Mouse (Mus musculus) forebrain, postnatal 0 days (tissue): ENCODE data around the gene Ddx39. TPM values are rescaled to one million over a fixed set of nuclear protein-coding genes. Genes with fewer than 3 reads are reported as not detected.

ENCODE experiments used
- ATAC-seq: fragments of 200-750 bp; cut with Nextera tagmentation; 2 replicates; pipeline ENCODE4 v1.8.0; 2017; ENCODE audit warnings: mild to moderate bottlenecking, moderate library complexity
- DNase-seq: peaks from one replicate; pipeline ENCODE4 v3.0.0-alpha.2; 2015
- H3K27ac ChIP-seq: fragments of 300-500 bp; sonication (generic); 2 replicates; pipeline ENCODE4 v1.5.1; 2014; ENCODE audit warnings: low read depth, mild to moderate bottlenecking, antibody characterized with exemption, low read length, moderate library complexity, mixed read lengths
- H3K27me3 ChIP-seq: fragments of 300-500 bp; sonication (generic); 2 replicates; pipeline ENCODE4 v1.6.1; 2014; ENCODE audit warnings: mild to moderate bottlenecking, low read length, mixed read lengths; ENCODE audit not compliant: insufficient read depth
- H3K36me3 ChIP-seq: fragments of 300-500 bp; sonication (generic); 2 replicates; pipeline ENCODE4 v1.6.1; 2014; ENCODE audit warnings: mild to moderate bottlenecking, moderate library complexity; ENCODE audit not compliant: insufficient read depth
- H3K4me1 ChIP-seq: fragments of 300-500 bp; sonication (generic); 2 replicates; pipeline ENCODE4 v1.6.1; 2014; ENCODE audit warnings: antibody characterized with exemption; ENCODE audit not compliant: insufficient read depth
- H3K4me2 ChIP-seq: fragments of 300-500 bp; sonication (generic); 2 replicates; pipeline ENCODE4 v1.6.1; 2014; ENCODE audit warnings: low read depth, mild to moderate bottlenecking, moderate library complexity
- H3K4me3 ChIP-seq: fragments of 300-500 bp; sonication (generic); 2 replicates; pipeline ENCODE4 v1.5.1; 2014; ENCODE audit warnings: low read depth, low read length, mixed read lengths
- H3K9ac ChIP-seq: fragments of 300-500 bp; sonication (generic); 2 replicates; pipeline ENCODE4 v1.6.1; 2014; ENCODE audit warnings: mild to moderate bottlenecking
- H3K9me3 ChIP-seq: fragments of 300-500 bp; sonication (generic); 2 replicates; pipeline ENCODE4 v1.6.1; 2016; ENCODE audit warnings: low read length
- CTCF ChIP-seq: sonication (generic); IDR thresholded peaks from 2 replicates; pipeline ENCODE4 v1.5.1; 2016; ENCODE audit warnings: antibody characterized with exemption, control low read depth, low read depth
- WGBS: fragments of 180-500 bp; shearing (Covaris S2); extraction: QIAGEN DNeasy Blood & Tissue Kit; methylation state at CpG from one replicate; pipeline ENCODE4 v1.1.7; 2014; 5-methylcytosine and 5-hydroxymethylcytosine counted together
- polyA plus RNA-seq: library from polyadenylated mRNA; unstranded; fragments of >200 nt; fragmentation: Nextera tagmentation; extraction: Ambion mirVana; gene quantifications from 2 replicates; pipeline ENCODE4 v1.2.1, GENCODE M21; 2015
- total RNA-seq: library from RNA; depleted of rRNA; stranded (reverse); fragments of >200 nt; gene quantifications from 2 replicates; pipeline ENCODE4 v1.2.3, GENCODE M21; 2014

Gene Ddx39
- total and polyA plus RNA-seq, 2 experiments from 2014 or later = 54.1 to 79.5 TPM

- ATAC-seq (no peak), DNase-seq (no peak)
- no peak overlapping the region for H3K27ac ChIP-seq
- WGBS = 78% methylated on average over 2 of the region's 2 CpGs
- H3K9me3 ChIP-seq = no peaks in the 10 kb centered on the region
- TF ChIP-seq CTCF = no peak
- H3K36me3 ChIP-seq = peaks cover 29% of the 10 kb centered on the region
- no peaks in the 10 kb centered on the region for H3K27me3 ChIP-seq
- no peak overlapping the region for H3K9ac ChIP-seq
- peaks cover 12% of the 10 kb centered on the region for H3K4me1 ChIP-seq
- H3K4me3 ChIP-seq = peak overlapping the region; percentile 93; the same call in 1 of the 2 replicates
- peak overlapping the region; percentile 85 for H3K4me2 ChIP-seq
Observed at GRCm38 (mm10) chr8:83716563-83716962, 1.6 kb downstream of the Ddx39 start.

GRCm38 (mm10) chr8:83719048-83719447, 4.1 kb downstream of the Ddx39 start:
- Histone ChIP-seq H3K36me3 (peaks cover 54% of the 10 kb centered on the region), H3K27ac (no peak overlapping the region), H3K27me3 (no peaks in the 10 kb centered on the region), H3K4me1 (peaks cover 12% of the 10 kb centered on the region), H3K4me2 (no peak overlapping the region), H3K9ac (no peak overlapping the region), H3K9me3 (no peaks in the 10 kb centered on the region), H3K4me3 (no peak overlapping the region)
- ATAC-seq (no peak), DNase-seq (no peak)
- 88% methylated on average over 2 of the region's 2 CpGs for WGBS
- no peak for TF ChIP-seq CTCF

- WGBS = 86% methylated on average over 2 of the region's 2 CpGs
- DNase-seq (no peak), ATAC-seq (no peak)
- Histone ChIP-seq H3K27me3 (no peaks in the 10 kb centered on the region), H3K4me3 (no peak overlapping the region), H3K4me2 (no peak overlapping the region), H3K36me3 (peaks cover 60% of the 10 kb centered on the region), H3K4me1 (peaks cover 12% of the 10 kb centered on the region), H3K9me3 (no peaks in the 10 kb centered on the region), H3K9ac (no peak overlapping the region), H3K27ac (no peak overlapping the region)
- TF ChIP-seq CTCF = no peak
Observed at GRCm38 (mm10) chr8:83719693-83720092, 4.7 kb downstream of the Ddx39 start.

GRCm38 (mm10) chr8:83721405-83722025, 6.5 kb downstream of the Ddx39 start:
- DNase-seq = no peak
- 88% methylated on average over 25 of the region's 25 CpGs for WGBS
- no peak for TF ChIP-seq CTCF
- no peak overlapping the region for H3K4me2 ChIP-seq
- peaks cover 4% of the 10 kb centered on the region; the same call in 1 of the 2 replicates for H3K4me1 ChIP-seq
- no peak for ATAC-seq
- H3K9ac ChIP-seq = no peak overlapping the region
- H3K27ac ChIP-seq = no peak overlapping the region
- no peaks in the 10 kb centered on the region for H3K9me3 ChIP-seq
- peaks cover 74% of the 10 kb centered on the region for H3K36me3 ChIP-seq
- no peaks in the 10 kb centered on the region for H3K27me3 ChIP-seq
- H3K4me3 ChIP-seq = no peak overlapping the region

- no peaks in the 10 kb centered on the region for H3K9me3 ChIP-seq
- no peak overlapping the region for H3K9ac ChIP-seq
- H3K27me3 ChIP-seq = no peaks in the 10 kb centered on the region
- no peak overlapping the region for H3K27ac ChIP-seq
- no peak overlapping the region for H3K4me2 ChIP-seq
- no peak for ATAC-seq
- peaks cover 74% of the 10 kb centered on the region for H3K36me3 ChIP-seq
- no peak overlapping the region for H3K4me3 ChIP-seq
- no peak for TF ChIP-seq CTCF
- no peaks in the 10 kb centered on the region for H3K4me1 ChIP-seq
- 84% methylated on average over 12 of the region's 12 CpGs for WGBS
- no peak for DNase-seq
Observed at GRCm38 (mm10) chr8:83722631-83723030, 7.7 kb downstream of the Ddx39 start.

- Histone ChIP-seq H3K4me3 (no peak overlapping the region), H3K9ac (no peak overlapping the region), H3K4me2 (no peak overlapping the region), H3K36me3 (peaks cover 74% of the 10 kb centered on the region), H3K27ac (no peak overlapping the region), H3K4me1 (no peaks in the 10 kb centered on the region), H3K27me3 (no peaks in the 10 kb centered on the region), H3K9me3 (no peaks in the 10 kb centered on the region)
- 75% methylated on average over 11 of the region's 11 CpGs for WGBS
- DNase-seq = no peak
- ATAC-seq = no peak
- no peak for TF ChIP-seq CTCF
Observed at GRCm38 (mm10) chr8:83723447-83724083, 8.6 kb downstream of the Ddx39 start.

- ATAC-seq (peak; percentile 84), DNase-seq (peak; percentile 73)
- TF ChIP-seq CTCF = peak; percentile 95
- peaks cover 61% of the 10 kb centered on the region for H3K36me3 ChIP-seq
- H3K9me3 ChIP-seq = no peaks in the 10 kb centered on the region
- H3K4me2 ChIP-seq = no peak overlapping the region
- H3K9ac ChIP-seq = no peak overlapping the region
- no peaks in the 10 kb centered on the region for H3K4me1 ChIP-seq
- no peak overlapping the region for H3K27ac ChIP-seq
- no peak overlapping the region for H3K4me3 ChIP-seq
- 41% methylated on average over 15 of the region's 15 CpGs for WGBS
- no peaks in the 10 kb centered on the region for H3K27me3 ChIP-seq
Observed at GRCm38 (mm10) chr8:83724697-83725482, 9.9 kb downstream of the Ddx39 start.
